Comparison of ENCODE assay signal across 8 mouse cellular contexts in the genomic region with DNA sequence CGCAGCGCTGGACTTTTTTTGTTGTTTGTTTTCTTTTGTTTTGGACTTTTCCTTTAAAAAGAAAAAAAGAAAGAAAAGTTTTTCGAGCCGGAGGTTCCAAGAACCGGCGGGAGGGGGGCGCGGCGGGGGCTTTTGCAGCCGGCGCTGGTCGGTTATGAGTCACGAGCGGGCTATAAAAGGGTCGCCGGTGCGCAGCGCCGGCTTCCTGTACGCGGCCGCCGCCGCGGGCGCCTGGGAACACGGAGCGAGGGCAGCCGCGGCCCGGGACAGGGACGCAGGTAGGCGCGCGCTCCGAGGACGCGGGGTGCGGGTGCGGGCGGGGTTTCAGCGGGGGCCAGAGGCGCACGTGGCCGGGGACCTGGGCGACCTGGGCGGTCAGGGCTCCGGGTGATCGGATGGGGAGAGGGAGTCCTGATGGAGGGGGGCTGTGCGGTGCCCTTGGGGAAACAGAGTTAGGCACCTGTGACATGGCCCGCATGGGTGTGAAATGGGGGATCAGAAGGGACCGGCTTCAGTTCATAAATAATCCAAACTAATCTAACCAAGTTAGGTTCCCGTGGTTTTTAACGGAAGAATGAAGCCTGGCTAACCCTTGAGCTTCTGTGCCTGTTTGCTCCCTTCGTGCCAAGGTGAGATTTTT. TPM values are rescaled to one million over a fixed set of nuclear protein-coding genes. Genes with fewer than 3 reads are reported as not detected.
DNase-seq lines count a peak whose midpoint lies in the region; ATAC-seq lines count a peak whose summit lies in the region.

No protein-coding gene starts in this region.

- no peaks in the 10 kb centered on the region for H3K36me3 ChIP-seq in forebrain, embryonic 12.5 days (replicated peaks)
- H3K36me3 ChIP-seq in limb, embryonic 13.5 days = no peaks in the 10 kb centered on the region
- H3K36me3 ChIP-seq in midbrain, embryonic 13.5 days = no peaks in the 10 kb centered on the region
- H3K36me3 ChIP-seq in stomach, embryonic 14.5 days (ENCODE audit: control insufficient read depth, insufficient read depth, low read length) = no peaks in the 10 kb centered on the region

- ATAC-seq in forebrain, embryonic 12.5 days (ENCODE audit: low FRiP score) = peak; percentile 88
- peak; percentile 53 to 56 for ATAC-seq in hematopoietic stem cell, adult 5-6 weeks (replicated peaks in 1 of 2; ENCODE audit: insufficient read depth in 1 of 2, low FRiP score in 2 of 2, low TSS enrichment in 1 of 2, low read depth in 1 of 2, poor library complexity in 2 of 2, severe bottlenecking in 2 of 2)
- peak; percentile 82 for ATAC-seq in limb, embryonic 13.5 days (ENCODE audit: low FRiP score, low read depth)
- ATAC-seq in midbrain, embryonic 13.5 days = peak; percentile 90
- ATAC-seq in stomach, embryonic 14.5 days (ENCODE audit: insufficient number of reproducible peaks, insufficient read depth, low FRiP score, low read depth) = peak; percentile 85

- H3K9me3 ChIP-seq in forebrain, embryonic 12.5 days = no peaks in the 10 kb centered on the region
- no peaks in the 10 kb centered on the region for H3K9me3 ChIP-seq in limb, embryonic 13.5 days
- H3K9me3 ChIP-seq in midbrain, embryonic 13.5 days = no peaks in the 10 kb centered on the region
- no peaks in the 10 kb centered on the region for H3K9me3 ChIP-seq in stomach, embryonic 14.5 days (ENCODE audit: control insufficient read depth, low read depth, low read length)

- WGBS in forebrain, embryonic 12.5 days = 2% methylated on average over 53 of the region's 55 CpGs
- WGBS in limb, embryonic 13.5 days = under 1% methylated on average over 55 of the region's 55 CpGs
- under 1% methylated on average over 55 of the region's 55 CpGs for WGBS in midbrain, embryonic 13.5 days
- under 1% methylated on average over 52 of the region's 55 CpGs for WGBS in stomach, embryonic 14.5 days

- peaks cover 8% of the 10 kb centered on the region for H3K4me1 ChIP-seq in forebrain, embryonic 12.5 days
- peaks cover 16% of the 10 kb centered on the region for H3K4me1 ChIP-seq in limb, embryonic 13.5 days
- peaks cover 11% of the 10 kb centered on the region for H3K4me1 ChIP-seq in midbrain, embryonic 13.5 days (replicated peaks)
- no peaks in the 10 kb centered on the region for H3K4me1 ChIP-seq in stomach, embryonic 14.5 days (ENCODE audit: control insufficient read depth, insufficient read depth, low read length)

- DNase-seq in 3134 (ENCODE audit: extremely low read depth, insufficient read length, low spot score) = peak; percentile 77
- peak; percentile 69 for DNase-seq in T-cell, adult 2 months (ENCODE audit: low spot score)
- no peak for DNase-seq in right cerebral cortex, postnatal 25 days

- H3K27ac ChIP-seq in forebrain, embryonic 12.5 days = no peak overlapping the region
- H3K27ac ChIP-seq in limb, embryonic 13.5 days = no peak overlapping the region
- no peak overlapping the region for H3K27ac ChIP-seq in midbrain, embryonic 13.5 days
- no peak overlapping the region for H3K27ac ChIP-seq in stomach, embryonic 14.5 days (ENCODE audit: low read length)

- peaks cover 23% of the 10 kb centered on the region for H3K27me3 ChIP-seq in forebrain, embryonic 12.5 days
- H3K27me3 ChIP-seq in limb, embryonic 13.5 days = 0 out of 2 replicates have a peak, but pooled peaks cover 4% of the 10 kb centered on the region
- peaks cover 23% of the 10 kb centered on the region for H3K27me3 ChIP-seq in midbrain, embryonic 13.5 days
- no peaks in the 10 kb centered on the region for H3K27me3 ChIP-seq in stomach, embryonic 14.5 days (ENCODE audit: control insufficient read depth, insufficient read depth, low read length)

- peak overlapping the region; percentile 57 for H3K9ac ChIP-seq in forebrain, embryonic 12.5 days
- H3K9ac ChIP-seq in limb, embryonic 13.5 days = peak overlapping the region; percentile 72
- peak overlapping the region; percentile 71 for H3K9ac ChIP-seq in midbrain, embryonic 13.5 days (replicated peaks)
- H3K9ac ChIP-seq in stomach, embryonic 14.5 days (replicated peaks; ENCODE audit: low read depth, low read length) = peak overlapping the region; percentile 43

- H3K4me2 ChIP-seq in forebrain, embryonic 12.5 days = peak overlapping the region; percentile 98
- H3K4me2 ChIP-seq in limb, embryonic 13.5 days (replicated peaks) = peak overlapping the region; percentile 94
- H3K4me2 ChIP-seq in midbrain, embryonic 13.5 days (replicated peaks) = peak overlapping the region; percentile 99
- H3K4me2 ChIP-seq in stomach, embryonic 14.5 days (replicated peaks; ENCODE audit: low read depth, low read length) = peak overlapping the region; percentile 85

- peak overlapping the region; percentile 61 for H3K4me3 ChIP-seq in forebrain, embryonic 12.5 days (replicated peaks)
- H3K4me3 ChIP-seq in limb, embryonic 13.5 days = peak overlapping the region; percentile 67
- peak overlapping the region; percentile 60 for H3K4me3 ChIP-seq in midbrain, embryonic 13.5 days (replicated peaks)
- peak overlapping the region; percentile 47 for H3K4me3 ChIP-seq in stomach, embryonic 14.5 days (ENCODE audit: low read depth, low read length)

RNA-seq across cellular contexts. Expression of a gene that starts 32.3 kb away (rescaled TPM):
- polyA plus RNA-seq in forebrain, embryonic 12.5 days (2016; fragmentation: Nextera tagmentation; extraction: Ambion mirVana) = 49.3 and 53.3 TPM in 2 replicates
- 40.1 and 61.8 TPM in 2 replicates for total RNA-seq in hematopoietic stem cell, adult 5-6 weeks (2017)
- 45.3 and 46.1 TPM in 2 replicates for polyA plus RNA-seq in limb, embryonic 13.5 days (2015; fragmentation: Nextera tagmentation; extraction: Ambion mirVana)
- polyA plus RNA-seq in midbrain, embryonic 13.5 days (2015; fragmentation: Nextera tagmentation; extraction: Ambion mirVana) = 43.9 and 49.6 TPM in 2 replicates
- polyA plus RNA-seq in stomach, embryonic 14.5 days (2014; fragmentation: Nextera tagmentation; extraction: Ambion mirVana) = 45.9 and 47.4 TPM in 2 replicates
